Mouse (Mus musculus) adipocyte (in vitro differentiated cells): ENCODE measurements at regions not wholly inside any gene's neighbourhood (a gene's known extent, or its start where the extent isn't known, plus 50 kb on each side); places are given as distances from the start of the nearest gene placed in this dataset.
A peak's percentile ranks its signal among the peaks of the same experiment; 100 is the strongest.
"Not testable (repeated sequence)": the region's sequence is repeated elsewhere in the genome, so short reads cannot be mapped to it uniquely, and the experiment has no call there.

Experiments
- DNase-seq: peaks from one replicate; pipeline ENCODE4 v3.0.0-alpha.2; 2016; ENCODE audit warnings: low spot score

- no peak for DNase-seq
Measured at GRCm38 (mm10) chr3:69669541-69669940, 52.2 kb upstream of the Nmd3 start.

- DNase-seq = no peak
Measured at GRCm38 (mm10) chr3:69667820-69668219, 54.0 kb upstream of the Nmd3 start.

GRCm38 (mm10) chr3:69667359-69667758 lies 54.4 kb upstream of the Nmd3 start:
- DNase-seq = no peak

DNA sequence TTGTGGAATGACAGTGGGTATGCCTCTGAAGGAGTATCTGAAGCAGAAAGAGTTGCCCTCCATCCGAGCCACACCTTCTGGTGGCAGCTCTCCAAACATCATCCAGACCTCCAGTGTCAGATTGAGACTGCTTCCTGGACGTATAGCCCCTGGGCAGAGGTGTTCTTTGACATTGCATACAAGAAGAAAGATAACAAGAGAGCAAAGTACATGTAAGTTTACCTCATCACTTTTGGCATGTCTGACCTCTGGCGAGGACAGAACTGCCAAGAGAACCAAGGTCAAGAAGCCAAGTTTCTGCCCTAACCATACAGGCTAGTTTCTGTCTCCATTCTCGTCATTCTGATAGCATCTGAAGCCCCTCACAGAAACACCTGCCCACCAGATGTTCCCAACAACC lies 57.5 kb upstream of the Nmd3 start:
- no peak for DNase-seq

DNA sequence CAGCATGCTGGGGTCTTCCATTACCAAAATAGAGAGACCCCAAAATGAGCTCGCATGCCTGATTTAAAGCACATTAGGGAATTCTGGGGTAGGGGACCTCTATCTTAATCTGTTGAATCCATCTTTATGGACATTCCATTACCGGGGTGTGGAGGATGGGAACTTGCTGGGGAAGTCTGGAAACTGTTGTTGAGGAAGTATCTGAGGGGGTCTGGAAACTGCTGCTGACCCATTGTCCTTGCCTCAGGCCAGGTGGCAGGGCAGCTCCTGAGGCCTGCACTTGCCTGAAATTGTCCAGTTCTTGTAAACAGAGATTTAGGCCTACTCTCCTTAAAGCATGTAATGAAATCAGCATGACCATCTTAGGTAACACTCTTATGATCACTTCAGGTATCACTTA lies 59.4 kb upstream of the B3galnt1 start:
- DNase-seq = no peak

DNA sequence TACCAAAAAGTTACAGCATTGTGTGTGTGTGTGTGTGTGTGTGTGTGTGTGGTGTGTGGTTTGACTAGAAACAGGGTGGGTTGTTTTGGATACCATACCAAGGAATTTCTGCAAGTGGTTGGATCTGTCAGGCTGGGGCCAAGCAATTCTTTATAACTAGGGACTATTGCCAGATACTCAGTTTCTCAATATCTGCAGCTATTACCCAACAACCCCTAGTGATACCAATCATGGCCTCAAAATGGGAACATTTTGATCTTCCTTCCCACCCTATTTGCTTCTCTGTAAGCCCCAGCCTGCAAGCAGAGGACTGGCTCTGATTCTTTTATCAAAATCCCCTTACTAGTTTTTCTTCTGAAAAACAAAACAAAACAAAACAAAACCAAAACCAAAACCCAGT lies 58.8 kb upstream of the B3galnt1 start:
- DNase-seq = peak; percentile 81

GRCm38 (mm10) chr3:69655651-69656050 lies 56.9 kb upstream of the B3galnt1 start:
- DNase-seq = not testable (repeated sequence)

DNA sequence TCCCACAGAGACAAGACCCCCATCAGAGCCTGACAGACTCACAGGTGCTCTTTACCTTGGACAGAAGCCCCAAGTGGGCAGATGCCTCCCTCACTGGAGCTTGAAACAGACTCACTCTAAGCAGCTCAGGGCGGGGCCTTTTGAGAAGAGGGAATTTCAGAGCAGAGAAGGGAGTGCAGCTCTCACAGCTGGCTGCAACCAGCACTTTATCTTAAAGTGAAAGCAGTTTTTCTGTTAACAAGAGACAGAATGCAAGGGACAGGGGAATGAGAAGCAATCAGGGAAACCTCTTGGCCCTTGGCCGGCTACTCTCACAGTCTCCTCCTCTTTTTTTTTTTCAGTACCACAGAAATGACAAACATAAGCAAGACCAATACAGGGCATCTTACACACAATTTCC lies 56.2 kb upstream of the B3galnt1 start:
- DNase-seq = peak; percentile 78

GRCm38 (mm10) chr3:69653361-69653760 lies 54.6 kb upstream of the B3galnt1 start:
- not testable (repeated sequence) for DNase-seq

DNA sequence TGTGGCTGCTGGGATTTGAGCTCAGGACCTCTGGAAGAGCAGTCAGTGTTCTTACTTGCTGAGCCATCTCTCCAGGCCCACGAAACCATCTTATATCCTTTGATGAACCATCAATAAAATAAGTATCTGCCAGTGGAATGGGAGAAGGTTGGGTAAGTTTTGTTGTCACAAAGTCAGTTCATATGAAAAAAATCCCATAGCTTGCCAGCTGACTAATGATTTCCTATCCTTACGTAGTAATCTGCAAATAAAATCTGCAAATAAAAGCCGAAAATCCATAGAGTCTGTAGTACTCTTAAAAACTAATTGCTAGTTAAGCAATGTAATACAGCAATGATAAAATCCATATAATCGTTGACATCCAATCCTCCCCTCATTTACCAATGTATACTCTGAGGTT lies 50.8 kb upstream of the B3galnt1 start:
- DNase-seq = no peak
